Mouse (Mus musculus) hindlimb bud, embryonic 11.5 days (tissue): ENCODE results near the gene Vmn2r43.
"Not testable (repeated sequence)": the region's sequence is repeated elsewhere in the genome, so short reads cannot be mapped to it uniquely, and the experiment has no call there.

Source experiments
- DNase-seq: peaks from one replicate; pipeline ENCODE4 v3.0.0-alpha.2; 2012; ENCODE audit warnings: low read depth, low spot score; ENCODE audit errors: extremely low spot score

Vmn2r43 gene

GRCm38 (mm10) chr7:8260499-8260898, at the start of gene Vmn2r43:
Vmn2r43 (minus strand) TSS chr7:8260599.
- DNase-seq: not testable (repeated sequence)

- DNase-seq: not testable (repeated sequence)
Observed at GRCm38 (mm10) chr7:8200220-8200619, 60.2 kb downstream of the Vmn2r43 start, which contains the start of gene Vmn2r42. Vmn2r42 (minus strand) TSS chr7:8200320.
